Mouse (Mus musculus) bone marrow macrophage, adult 2 months (primary cell): ENCODE results near the gene Tmem116.

Experiments used
- CTCF ChIP-seq: IDR thresholded peaks from 2 replicates; pipeline ENCODE4 v1.5.1; 2012; ENCODE audit warnings: low read depth, mild to moderate bottlenecking, low read length, moderate library complexity
- POLR2A ChIP-seq: IDR thresholded peaks from 2 replicates; pipeline ENCODE4 v1.6.1; 2012; ENCODE audit warnings: mild to moderate bottlenecking, low read depth, low read length, borderline replicate concordance

DNA sequence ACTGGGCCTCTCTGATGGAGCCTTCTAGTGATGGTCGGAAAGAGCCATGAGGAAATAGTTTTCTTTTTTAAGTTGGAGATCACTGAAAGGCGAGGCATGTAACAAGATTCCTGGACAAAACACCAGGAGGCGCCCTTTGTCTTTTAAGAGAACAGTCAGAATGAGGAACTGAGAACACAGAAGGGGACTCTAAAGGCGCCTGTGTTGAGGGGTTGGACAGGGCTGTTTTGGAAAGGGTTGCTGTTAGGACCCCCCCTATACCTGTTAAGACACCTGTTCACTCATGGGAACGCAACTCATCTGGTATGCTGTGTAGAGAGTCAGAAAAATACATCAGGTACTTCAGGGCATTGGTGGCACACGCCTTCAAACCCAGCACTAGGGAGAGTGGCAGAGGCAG, 1.7 kb upstream of the Tmem116 start:
- TF ChIP-seq CTCF (no peak), POLR2A (no peak)
